Mouse (Mus musculus) midbrain, embryonic 11.5 days (tissue): ENCODE measurements around the gene Armc12. TPM values are rescaled to one million over a fixed set of nuclear protein-coding genes. Genes with fewer than 3 reads are reported as not detected.

Experiments
- ATAC-seq: fragments of 200-750 bp; cut with Nextera tagmentation; 2 replicates; pipeline ENCODE4 v1.8.0; 2017; ENCODE audit warnings: moderate TSS enrichment, moderate library complexity; ENCODE audit not compliant: low FRiP score
- DNase-seq: peaks from one replicate; pipeline ENCODE4 v3.0.0; 2015; ENCODE audit warnings: low spot score; ENCODE audit errors: missing footprints
- H3K27ac ChIP-seq: fragments of 300-500 bp; sonication (generic); 2 replicates; pipeline ENCODE4 v1.5.1; 2014; ENCODE audit warnings: low read depth, low read length
- H3K27me3 ChIP-seq: fragments of 300-500 bp; sonication (generic); 2 replicates; pipeline ENCODE4 v1.6.1; 2014; ENCODE audit warnings: mild to moderate bottlenecking, low read length, moderate library complexity, mixed read lengths; ENCODE audit not compliant: control insufficient read depth, insufficient read depth
- H3K36me3 ChIP-seq: fragments of 300-500 bp; sonication (generic); 2 replicates; pipeline ENCODE4 v1.6.1; 2014; ENCODE audit warnings: mild to moderate bottlenecking, low read length, moderate library complexity, mixed read lengths; ENCODE audit not compliant: control insufficient read depth, insufficient read depth
- H3K4me1 ChIP-seq: fragments of 300-500 bp; sonication (generic); 2 replicates; pipeline ENCODE4 v1.6.1; 2014; ENCODE audit warnings: low read length; ENCODE audit not compliant: control insufficient read depth, insufficient read depth
- H3K4me2 ChIP-seq: fragments of 300-500 bp; sonication (generic); 2 replicates; pipeline ENCODE4 v1.6.1; 2014; ENCODE audit warnings: mild to moderate bottlenecking, moderate library complexity
- H3K4me3 ChIP-seq: fragments of 300-500 bp; sonication (generic); 2 replicates; pipeline ENCODE4 v1.5.1; 2014; ENCODE audit warnings: low read depth, low read length
- H3K9ac ChIP-seq: fragments of 300-500 bp; sonication (generic); 2 replicates; pipeline ENCODE4 v1.6.1; 2014; ENCODE audit warnings: low read length
- H3K9me3 ChIP-seq: fragments of 300-500 bp; sonication (generic); 2 replicates; pipeline ENCODE4 v1.6.1; 2016; ENCODE audit warnings: low read length; ENCODE audit not compliant: control insufficient read depth
- WGBS: fragments of 180-500 bp; shearing (Covaris S2); extraction: QIAGEN DNeasy Blood & Tissue Kit; methylation state at CpG from one replicate; pipeline ENCODE4 v1.1.7; 2014; 5-methylcytosine and 5-hydroxymethylcytosine counted together
- polyA plus RNA-seq: library from polyadenylated mRNA; unstranded; fragments of >200 nt; fragmentation: Nextera tagmentation; extraction: Ambion mirVana; gene quantifications from 2 replicates; pipeline ENCODE4 v1.2.1, GENCODE M21; 2014

Gene Armc12
- polyA plus RNA-seq, 1 experiment from 2014 or later: not detected

DNA sequence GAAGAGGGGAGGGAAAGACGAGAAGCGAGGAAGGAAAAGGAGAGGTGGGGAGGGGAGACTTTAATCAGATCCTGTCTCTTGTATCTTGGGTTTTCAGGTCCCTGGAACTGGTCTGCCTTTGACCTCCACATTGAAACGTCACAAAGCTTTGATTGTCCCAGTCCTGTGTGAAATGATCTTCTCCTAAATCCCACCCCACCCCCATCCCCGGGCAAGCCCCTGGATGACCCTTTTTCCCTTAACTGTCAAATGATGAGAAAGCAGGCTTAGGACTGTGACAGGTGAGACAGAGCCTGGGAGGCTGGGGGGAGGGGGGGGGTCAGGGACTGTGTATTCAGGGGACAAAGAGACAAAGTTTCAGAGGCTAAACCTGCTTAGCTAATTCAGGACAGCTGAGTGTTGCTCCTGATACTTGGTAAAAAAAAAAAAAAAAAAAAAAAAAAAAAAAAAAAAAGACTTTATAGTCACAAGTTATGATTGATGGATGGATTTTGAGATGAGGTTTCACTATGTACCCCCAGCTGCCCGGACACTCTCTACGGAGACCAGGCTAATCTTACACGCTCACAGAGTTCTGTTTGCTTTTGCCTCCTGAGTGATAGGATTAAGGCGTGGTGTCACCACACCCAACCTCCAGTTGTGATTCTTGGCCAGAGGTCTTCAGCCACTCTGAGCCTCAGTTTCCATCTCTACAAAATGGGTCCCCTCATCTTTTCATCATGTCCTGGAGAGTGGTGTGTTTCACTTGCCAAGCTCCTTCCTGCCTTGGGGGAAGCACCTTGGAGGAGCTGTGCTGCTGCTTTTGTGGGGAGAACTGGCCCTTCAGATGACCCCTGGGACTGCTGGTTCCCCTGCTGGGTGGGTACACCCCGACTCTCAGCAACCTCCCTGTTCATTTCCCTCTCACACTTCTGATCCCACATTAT, 18.7 kb upstream of the Armc12 start:
- no peaks in the 10 kb centered on the region for H3K36me3 ChIP-seq
- WGBS: 32% methylated on average over 9 of the region's 9 CpGs
- no peak for ATAC-seq
- H3K4me1 ChIP-seq: peaks cover 16% of the 10 kb centered on the region
- H3K9me3 ChIP-seq: no peaks in the 10 kb centered on the region
- peak; percentile 88 for DNase-seq
- no peaks in the 10 kb centered on the region; the same call in 1 of the 2 replicates for H3K27me3 ChIP-seq
- no peak overlapping the region for H3K9ac ChIP-seq
- no peak overlapping the region for H3K4me2 ChIP-seq
- no peak overlapping the region for H3K27ac ChIP-seq
- no peak overlapping the region for H3K4me3 ChIP-seq

DNA sequence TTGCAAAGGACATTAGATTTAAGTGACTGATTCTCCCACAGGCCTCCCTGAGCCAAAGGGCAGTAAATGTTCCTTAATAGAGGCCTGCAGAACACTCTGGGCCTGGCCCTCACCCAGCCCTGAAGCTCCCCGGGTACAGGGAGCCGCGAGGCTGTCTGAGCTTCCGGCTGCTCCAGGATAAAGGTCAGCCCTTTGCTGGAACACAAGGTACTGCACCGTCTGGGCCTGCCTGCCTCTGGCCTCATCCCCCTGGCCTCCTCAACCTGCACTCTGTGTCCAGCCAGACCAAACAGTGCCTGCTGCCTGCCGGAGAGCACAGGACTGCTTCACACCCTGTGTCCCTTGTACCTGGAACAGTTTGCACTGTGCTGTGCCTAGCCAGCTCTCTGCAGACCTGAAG, 17.9 kb upstream of the Armc12 start:
- no peak for ATAC-seq
- peak; percentile 83 for DNase-seq
- peaks cover 16% of the 10 kb centered on the region for H3K4me1 ChIP-seq

DNA sequence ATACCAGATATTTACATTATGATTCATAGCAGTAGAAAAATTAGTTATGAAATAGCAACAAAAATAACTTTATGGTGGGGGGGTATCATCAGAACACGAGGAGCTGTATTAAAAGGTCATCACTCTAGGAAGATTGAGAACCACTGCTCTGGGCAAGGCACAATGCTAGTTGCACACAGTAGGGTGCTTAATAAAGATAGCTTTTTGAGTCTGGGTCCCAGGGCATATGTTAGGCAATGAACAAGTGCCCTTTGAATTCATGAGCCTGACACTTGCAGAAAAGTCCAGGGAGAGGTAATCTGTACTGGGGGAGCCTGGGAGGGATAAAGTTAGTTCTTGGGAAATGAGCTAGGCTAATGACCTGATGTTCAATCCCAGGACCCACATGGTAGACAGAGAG, 17.3 kb upstream of the Armc12 start:
- 68% methylated on average over 1 of the region's 1 CpGs for WGBS
- Histone ChIP-seq H3K9ac (no peak overlapping the region), H3K4me1 (peaks cover 23% of the 10 kb centered on the region), H3K4me2 (no peak overlapping the region), H3K27me3 (peaks cover 9% of the 10 kb centered on the region), H3K4me3 (no peak overlapping the region), H3K27ac (no peak overlapping the region), H3K9me3 (no peaks in the 10 kb centered on the region), H3K36me3 (no peaks in the 10 kb centered on the region)
- no peak for ATAC-seq
- no peak for DNase-seq

More for the DNA sequence above, 17.9 kb upstream of the Armc12 start:
- Histone ChIP-seq H3K4me3 (no peak overlapping the region), H3K27ac (no peak overlapping the region), H3K9me3 (no peaks in the 10 kb centered on the region), H3K36me3 (no peaks in the 10 kb centered on the region), H3K27me3 (peaks cover 7% of the 10 kb centered on the region), H3K9ac (no peak overlapping the region), H3K4me2 (no peak overlapping the region)
- 53% methylated on average over 6 of the region's 6 CpGs for WGBS

DNA sequence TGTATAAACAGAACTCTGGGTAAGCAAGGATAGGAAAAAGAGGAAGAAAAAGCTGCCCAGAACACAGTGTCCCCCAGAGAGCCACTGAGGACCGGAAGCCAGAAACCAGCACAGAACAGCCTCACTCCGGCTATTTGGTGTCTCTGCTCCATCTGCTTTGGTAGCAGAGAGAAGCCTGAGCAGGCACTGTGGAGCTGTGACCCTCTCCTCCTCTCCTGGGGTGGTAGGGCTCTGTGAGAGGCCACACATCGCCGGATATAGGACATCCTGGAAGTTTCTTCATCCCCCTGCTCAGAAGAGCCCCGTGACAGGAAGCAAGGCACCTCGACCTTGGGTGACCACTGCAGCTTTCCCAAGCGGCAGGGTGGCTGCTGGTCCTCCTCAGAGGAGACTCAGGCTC, 16.8 kb upstream of the Armc12 start:
- H3K4me1 ChIP-seq: peaks cover 26% of the 10 kb centered on the region

DNA sequence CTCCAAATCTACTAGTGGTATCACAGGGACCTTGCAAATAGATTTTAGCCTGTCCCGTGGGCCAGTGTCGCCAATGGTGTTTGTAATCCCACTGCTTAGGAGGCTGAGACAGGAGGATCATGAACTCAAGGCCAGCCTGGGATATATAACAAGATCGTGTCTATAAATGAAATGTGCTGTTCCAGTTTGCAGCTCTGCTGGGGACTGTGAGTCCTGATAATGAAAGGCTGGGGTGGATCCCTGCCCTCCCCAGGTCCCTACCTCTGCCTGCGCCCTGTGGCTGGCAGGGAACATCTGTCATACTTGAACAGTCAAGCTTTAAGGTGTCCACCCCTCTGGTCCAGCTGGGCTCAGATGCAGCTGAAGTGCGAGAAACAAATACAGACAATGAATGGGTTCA, 16.1 kb upstream of the Armc12 start:
- Histone ChIP-seq H3K4me1 (peaks cover 26% of the 10 kb centered on the region), H3K9ac (no peak overlapping the region), H3K4me2 (no peak overlapping the region), H3K27ac (no peak overlapping the region), H3K27me3 (peaks cover 18% of the 10 kb centered on the region), H3K4me3 (no peak overlapping the region), H3K9me3 (no peaks in the 10 kb centered on the region), H3K36me3 (no peaks in the 10 kb centered on the region)
- DNase-seq (peak; percentile 75), ATAC-seq (no peak)
- WGBS: 60% methylated on average over 5 of the region's 5 CpGs

More for the DNA sequence above, 16.8 kb upstream of the Armc12 start:
- Histone ChIP-seq H3K27me3 (peaks cover 14% of the 10 kb centered on the region), H3K9me3 (no peaks in the 10 kb centered on the region), H3K36me3 (no peaks in the 10 kb centered on the region), H3K4me3 (no peak overlapping the region), H3K4me2 (no peak overlapping the region), H3K9ac (no peak overlapping the region), H3K27ac (no peak overlapping the region)
- ATAC-seq (no peak), DNase-seq (peak; percentile 79)
- 67% methylated on average over 7 of the region's 7 CpGs for WGBS

DNA sequence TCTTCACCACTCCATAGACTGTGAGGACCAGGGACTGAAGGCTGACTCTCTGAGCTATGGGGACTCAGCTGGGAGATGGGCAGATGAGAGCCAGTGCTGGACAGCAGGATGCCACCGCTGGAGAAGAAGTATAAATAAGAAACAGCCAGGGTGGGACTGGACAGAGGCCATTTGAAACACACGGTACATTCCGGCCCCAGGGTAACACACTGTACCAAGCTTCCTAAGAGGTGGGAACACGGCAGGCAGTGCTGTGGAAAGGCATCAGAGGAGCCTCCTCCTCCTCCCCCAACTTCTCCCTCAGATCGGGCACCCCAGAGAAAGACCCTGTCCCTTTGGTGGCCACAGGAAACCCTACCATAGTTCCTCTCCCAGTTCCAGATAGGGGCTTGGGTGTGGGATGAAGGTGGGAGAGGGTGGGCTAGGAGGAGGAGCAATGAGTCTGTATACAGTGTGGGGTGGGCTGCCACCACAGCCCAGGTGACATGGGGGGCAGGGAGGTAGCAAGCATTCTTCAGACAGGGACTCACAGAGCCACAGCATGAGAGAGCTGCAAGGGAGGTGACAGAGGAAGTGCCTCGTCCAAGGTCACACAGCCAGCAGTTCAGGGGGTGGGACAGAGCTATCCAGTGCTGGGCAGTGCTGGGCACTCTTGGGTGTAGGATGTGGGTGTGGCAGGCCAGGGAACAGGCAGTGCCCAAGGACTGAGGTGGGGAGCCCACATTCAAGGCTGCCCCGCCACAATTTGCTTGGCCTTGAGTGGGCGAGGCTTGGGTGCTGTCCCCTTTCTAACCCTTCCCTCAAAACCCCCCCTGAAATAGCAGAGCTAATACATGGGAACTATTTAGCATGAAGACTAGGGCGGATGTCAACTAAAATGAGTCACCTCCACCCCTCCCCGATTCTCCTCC, 14.9 kb upstream of the Armc12 start:
- H3K9me3 ChIP-seq: no peaks in the 10 kb centered on the region
- peaks cover 23% of the 10 kb centered on the region for H3K4me1 ChIP-seq
- 72% methylated on average over 10 of the region's 10 CpGs for WGBS
- DNase-seq: no peak
- no peaks in the 10 kb centered on the region for H3K36me3 ChIP-seq
- H3K4me2 ChIP-seq: no peak overlapping the region
- H3K4me3 ChIP-seq: no peak overlapping the region
- peaks cover 20% of the 10 kb centered on the region for H3K27me3 ChIP-seq
- ATAC-seq: no peak
- no peak overlapping the region for H3K27ac ChIP-seq
- no peak overlapping the region for H3K9ac ChIP-seq

DNA sequence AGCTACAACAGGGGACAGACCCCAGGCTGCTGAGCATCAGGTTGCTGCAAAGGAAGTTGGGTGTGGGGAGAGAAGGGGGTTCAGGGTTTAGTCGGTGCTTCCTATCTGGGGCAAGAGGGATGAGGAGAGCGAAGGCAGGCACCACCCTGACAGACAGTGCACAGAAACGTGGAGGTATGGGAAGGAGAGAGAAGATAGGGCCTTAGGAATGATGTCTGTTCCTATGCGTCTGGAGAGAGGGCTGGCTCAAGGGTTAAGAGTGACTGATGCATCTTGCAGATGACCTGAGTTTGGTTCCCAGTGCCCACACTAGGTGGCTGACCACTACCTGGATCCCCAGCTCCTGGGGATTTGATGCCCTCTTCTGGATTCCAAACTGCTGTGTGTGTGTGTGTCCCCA, 13.7 kb upstream of the Armc12 start:
- H3K4me1 ChIP-seq: peaks cover 15% of the 10 kb centered on the region
- H3K27ac ChIP-seq: no peak overlapping the region
- no peak overlapping the region for H3K4me2 ChIP-seq
- no peaks in the 10 kb centered on the region for H3K9me3 ChIP-seq
- WGBS: 75% methylated on average over 4 of the region's 4 CpGs
- no peak overlapping the region for H3K9ac ChIP-seq
- ATAC-seq: no peak
- H3K27me3 ChIP-seq: peaks cover 25% of the 10 kb centered on the region
- DNase-seq: no peak
- no peaks in the 10 kb centered on the region for H3K36me3 ChIP-seq
- H3K4me3 ChIP-seq: no peak overlapping the region

DNA sequence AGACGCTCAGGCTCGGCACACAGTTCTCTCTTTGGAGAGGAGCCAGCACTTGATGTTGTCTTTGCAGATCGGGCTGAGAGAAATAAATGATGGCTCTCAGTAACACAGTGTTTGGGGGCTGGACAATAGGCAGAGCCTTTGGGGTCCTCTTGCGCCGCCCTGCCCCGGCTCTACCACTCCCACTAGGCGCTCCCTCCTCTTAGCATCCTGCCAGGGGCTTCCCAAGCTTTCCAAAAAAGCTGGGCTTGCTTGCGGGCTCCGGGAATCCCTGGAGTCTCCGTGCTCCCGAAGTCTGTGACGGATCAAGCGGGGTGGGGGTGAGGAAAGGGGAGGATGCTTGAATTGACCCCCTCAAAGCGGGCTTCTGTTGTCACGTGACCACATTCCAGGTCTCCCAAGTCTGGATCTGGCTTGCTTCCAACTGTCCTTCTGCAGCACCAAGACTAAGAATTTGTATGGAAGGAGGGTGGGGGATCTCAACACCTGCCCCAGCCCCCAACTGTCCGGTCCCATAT, 13.1 kb upstream of the Armc12 start, which contains the start of gene Fkbp5:
TSS of gene Fkbp5 (minus strand) at position 87 of the 515 bp plus-strand sequence.
- Histone ChIP-seq H3K4me2 (peak within 1 kb of the TSS; percentile 83), H3K36me3 (no peaks in the 10 kb centered on the region), H3K4me1 (peaks cover 18% of the 10 kb centered on the region), H3K9ac (peak within 1 kb of the TSS; percentile 70), H3K27ac (no peak within 1 kb of the TSS), H3K4me3 (peak within 1 kb of the TSS; percentile 46), H3K27me3 (peaks cover 25% of the 10 kb centered on the region), H3K9me3 (no peaks in the 10 kb centered on the region)
- 2% methylated on average over 16 of the region's 16 CpGs for WGBS
- ATAC-seq (peak; percentile 19; the same call in 1 of the 2 replicates), DNase-seq (peak; percentile 92)
